Comparison of ENCODE assay signal across 7 mouse cellular contexts in the genomic region with DNA sequence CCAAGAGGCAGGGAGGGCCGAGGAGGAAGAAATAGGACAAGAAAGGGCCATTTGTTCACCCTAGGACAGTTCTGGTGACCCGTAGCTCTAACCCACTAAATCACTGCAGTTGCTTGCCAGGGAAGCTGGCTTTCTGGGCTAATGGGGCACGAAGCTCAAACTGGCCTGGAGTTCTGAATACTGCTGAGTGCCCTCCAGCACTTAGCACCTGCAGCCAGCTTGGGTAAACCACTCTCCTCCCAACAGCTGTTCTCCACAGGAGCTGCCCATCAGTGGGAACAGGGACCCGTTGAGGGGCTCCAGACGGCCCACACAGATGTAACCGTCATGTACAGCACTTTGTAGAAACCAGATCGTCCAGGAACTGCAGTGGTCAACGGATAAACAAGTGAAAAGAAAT.
DNase-seq lines count a peak whose midpoint lies in the region; ATAC-seq and TF ChIP-seq lines count a peak whose summit lies in the region.

No protein-coding gene starts in this region.

- peak overlapping the region; percentile 22 for H3K27ac ChIP-seq in lung, embryonic 15.5 days
- no peak overlapping the region for H3K27ac ChIP-seq in forebrain, postnatal 0 days (ENCODE audit: low read depth, low read length)
- H3K27ac ChIP-seq in limb, embryonic 12.5 days, result peak overlapping the region; percentile 84
- H3K27ac ChIP-seq in liver, embryonic 11.5 days (ENCODE audit: low read depth, low read length), result no peak overlapping the region

- WGBS in lung, embryonic 15.5 days, result 27% methylated on average over 8 of the region's 8 CpGs
- 44% methylated on average over 8 of the region's 8 CpGs for WGBS in forebrain, postnatal 0 days
- 7% methylated on average over 8 of the region's 8 CpGs for WGBS in limb, embryonic 12.5 days
- 51% methylated on average over 8 of the region's 8 CpGs for WGBS in liver, embryonic 11.5 days

- DNase-seq in lung, postnatal 25 days (ENCODE audit: low spot score), result no peak
- peak; percentile 20 for DNase-seq in forebrain, postnatal 0 days
- DNase-seq in yolk sac, embryonic 10.5 days (ENCODE audit: low spot score), result peak; percentile 5
- no peak for DNase-seq in layer of hippocampus, adult 9-11 months
- no peak for DNase-seq in liver, embryonic 11.5 days (ENCODE audit: low spot score)

- no peak overlapping the region for H3K4me3 ChIP-seq in lung, embryonic 15.5 days
- no peak overlapping the region for H3K4me3 ChIP-seq in forebrain, postnatal 0 days (ENCODE audit: low read depth, low read length)
- no peak overlapping the region for H3K4me3 ChIP-seq in limb, embryonic 12.5 days (replicated peaks)
- H3K4me3 ChIP-seq in liver, embryonic 11.5 days (ENCODE audit: low read depth, low read length), result no peak overlapping the region

- peak; percentile 77; the same call in 1 of the 2 replicates for ATAC-seq in lung, embryonic 15.5 days (ENCODE audit: borderline replicate concordance, extremely low read depth, low FRiP score, low TSS enrichment)
- peak; percentile 85 for ATAC-seq in forebrain, postnatal 0 days
- peak; percentile 73; the same call in 1 of the 2 replicates for ATAC-seq in limb, embryonic 12.5 days (ENCODE audit: insufficient number of reproducible peaks, insufficient read depth, low FRiP score, low TSS enrichment, low read depth)
- ATAC-seq in liver, embryonic 11.5 days (replicated peaks; ENCODE audit: low FRiP score), result no peak

- no peaks in the 10 kb centered on the region for H3K27me3 ChIP-seq in lung, embryonic 15.5 days
- H3K27me3 ChIP-seq in forebrain, postnatal 0 days (ENCODE audit: insufficient read depth, low read length), result no peaks in the 10 kb centered on the region
- no peaks in the 10 kb centered on the region for H3K27me3 ChIP-seq in limb, embryonic 12.5 days
- H3K27me3 ChIP-seq in liver, embryonic 11.5 days (replicated peaks; ENCODE audit: control insufficient read depth, insufficient read depth, low read length), result no peaks in the 10 kb centered on the region

- no peak overlapping the region for H3K9ac ChIP-seq in lung, embryonic 15.5 days
- no peak overlapping the region for H3K9ac ChIP-seq in forebrain, postnatal 0 days
- no peak overlapping the region for H3K9ac ChIP-seq in limb, embryonic 12.5 days (replicated peaks)
- no peak overlapping the region for H3K9ac ChIP-seq in liver, embryonic 11.5 days (ENCODE audit: low read depth, low read length)

- no peak overlapping the region for H3K4me2 ChIP-seq in lung, embryonic 15.5 days
- no peak overlapping the region for H3K4me2 ChIP-seq in forebrain, postnatal 0 days (ENCODE audit: low read depth)
- H3K4me2 ChIP-seq in limb, embryonic 12.5 days, result peak overlapping the region; percentile 6; the same call in 1 of the 2 replicates
- H3K4me2 ChIP-seq in liver, embryonic 11.5 days, result no peak overlapping the region

- H3K9me3 ChIP-seq in lung, embryonic 15.5 days, result no peaks in the 10 kb centered on the region
- H3K9me3 ChIP-seq in forebrain, postnatal 0 days (ENCODE audit: low read length), result no peaks in the 10 kb centered on the region
- no peaks in the 10 kb centered on the region for H3K9me3 ChIP-seq in limb, embryonic 12.5 days
- no peaks in the 10 kb centered on the region for H3K9me3 ChIP-seq in liver, embryonic 11.5 days (ENCODE audit: control insufficient read depth, low read length)

- peaks cover 29% of the 10 kb centered on the region for H3K4me1 ChIP-seq in lung, embryonic 15.5 days
- no peaks in the 10 kb centered on the region for H3K4me1 ChIP-seq in forebrain, postnatal 0 days (ENCODE audit: insufficient read depth)
- H3K4me1 ChIP-seq in limb, embryonic 12.5 days (replicated peaks), result peaks cover 51% of the 10 kb centered on the region
- H3K4me1 ChIP-seq in liver, embryonic 11.5 days (replicated peaks; ENCODE audit: control insufficient read depth, insufficient read depth, low read length), result no peaks in the 10 kb centered on the region

- 0 out of 2 replicates have a peak, but pooled peaks cover 7% of the 10 kb centered on the region for H3K36me3 ChIP-seq in lung, embryonic 15.5 days
- no peaks in the 10 kb centered on the region for H3K36me3 ChIP-seq in forebrain, postnatal 0 days (ENCODE audit: insufficient read depth)
- no peaks in the 10 kb centered on the region for H3K36me3 ChIP-seq in limb, embryonic 12.5 days
- H3K36me3 ChIP-seq in liver, embryonic 11.5 days (ENCODE audit: control insufficient read depth, insufficient read depth, low read length), result no peaks in the 10 kb centered on the region

- TF ChIP-seq CTCF in forebrain, postnatal 0 days (IDR thresholded peaks at IDR 0.05; ENCODE audit: low read depth), result no peak

Comparison
In these comparisons a context has a peak if more than half of its experiments do, and no peak if none do; other contexts are left out.
1. H3K27ac ChIP-seq: peak in lung, embryonic 15.5 days (single experiment) and limb, embryonic 12.5 days (single experiment); none in forebrain, postnatal 0 days (single experiment) and liver, embryonic 11.5 days (single experiment).
2. DNase-seq: peak in forebrain, postnatal 0 days (single experiment) and yolk sac, embryonic 10.5 days (single experiment); none in lung, postnatal 25 days (single experiment), layer of hippocampus, adult 9-11 months (single experiment) and liver, embryonic 11.5 days (single experiment).